Mouse (Mus musculus): ENCODE measurements around the gene Wwox. TPM values are rescaled to one million over a fixed set of nuclear protein-coding genes. Genes with fewer than 3 reads are reported as not detected.
A peak's percentile ranks its signal among the peaks of the same experiment; 100 is the strongest.

Gene Wwox
- polyA plus RNA-seq, 1 experiment = 12.4 TPM

DNA sequence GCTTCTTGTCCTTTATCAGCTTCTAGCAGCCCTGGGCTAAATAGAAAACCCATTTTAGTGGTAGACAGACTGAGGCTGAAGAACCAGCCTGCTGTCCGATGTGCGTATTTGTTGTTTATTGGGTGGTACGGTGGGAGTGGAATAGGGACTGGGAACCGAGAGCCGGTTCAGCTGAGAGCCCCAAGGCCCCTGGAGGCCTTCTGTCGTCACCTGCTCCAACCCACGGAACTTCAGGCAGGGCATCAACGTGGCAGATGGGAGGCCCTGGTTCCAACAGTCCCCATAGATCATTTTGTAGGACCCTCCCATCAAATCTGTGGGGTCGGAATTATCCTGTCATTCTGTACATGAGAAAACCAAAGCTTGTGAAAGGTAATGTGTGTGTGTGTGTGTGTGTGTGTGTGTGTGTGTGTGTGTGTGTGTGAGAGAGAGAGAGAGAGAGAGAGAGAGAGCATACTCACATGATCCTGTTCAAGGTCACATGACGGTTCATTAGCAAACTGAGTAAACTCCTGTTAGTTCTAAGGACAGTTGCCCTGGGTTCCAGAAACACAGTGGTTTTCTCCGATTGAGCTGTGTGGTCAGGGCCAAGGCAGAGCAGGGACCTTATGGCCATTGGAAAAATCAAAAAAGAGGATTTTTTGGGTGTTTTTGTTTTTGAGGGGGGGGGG lies 443.6 kb downstream of the Wwox start:
- H3K27ac ChIP-seq (ENCODE audit: insufficient read depth, low read depth, low read length) = no peak overlapping the region
- H3K4me3 ChIP-seq (ENCODE audit: insufficient read depth, low read length) = no peak overlapping the region
- no peak for TF ChIP-seq CTCF (IDR thresholded peaks at IDR 0.05; ENCODE audit: low read depth, low read length)
- TF ChIP-seq POLR2A (IDR thresholded peaks at IDR 0.05; ENCODE audit: borderline replicate concordance, low read depth, low read length) = no peak
- H3K4me1 ChIP-seq (ENCODE audit: control insufficient read depth, insufficient read depth, low read length) = no peaks in the 10 kb centered on the region

DNA sequence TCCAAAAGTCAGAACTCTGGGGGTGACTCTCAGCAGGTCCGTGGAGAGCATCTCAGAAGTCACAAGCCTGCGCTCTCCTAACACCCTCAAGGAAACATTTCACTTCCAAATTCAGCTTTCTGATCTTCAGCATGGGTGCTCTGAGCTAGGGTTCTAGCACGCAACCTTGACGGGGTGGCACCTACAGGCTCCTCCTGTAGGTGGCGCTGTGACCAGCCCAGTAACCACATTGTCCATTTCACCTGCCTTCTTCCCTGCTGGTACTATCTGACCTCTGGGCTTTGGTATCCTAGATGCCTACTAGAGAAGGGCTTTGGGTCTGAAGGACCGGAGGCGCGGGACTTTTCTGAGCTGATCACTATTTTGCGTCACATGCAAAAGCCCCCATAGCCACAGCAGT lies 444.5 kb downstream of the Wwox start:
- no peak overlapping the region for H3K27ac ChIP-seq (ENCODE audit: insufficient read depth, low read depth, low read length)
- H3K4me3 ChIP-seq (ENCODE audit: insufficient read depth, low read length) = no peak overlapping the region
- TF ChIP-seq POLR2A (IDR thresholded peaks at IDR 0.05; ENCODE audit: borderline replicate concordance, low read depth, low read length) = no peak
- 0 out of 2 replicates have a peak, but pooled peaks have one; percentile 8 for TF ChIP-seq CTCF (IDR thresholded peaks at IDR 0.05; ENCODE audit: low read depth, low read length)
- H3K4me1 ChIP-seq (ENCODE audit: control insufficient read depth, insufficient read depth, low read length) = no peaks in the 10 kb centered on the region

- H3K27ac ChIP-seq (ENCODE audit: insufficient read depth, low read depth, low read length) = no peak overlapping the region
- H3K4me1 ChIP-seq (ENCODE audit: control insufficient read depth, insufficient read depth, low read length) = no peaks in the 10 kb centered on the region
- no peak overlapping the region for H3K4me3 ChIP-seq (ENCODE audit: insufficient read depth, low read length)
- TF ChIP-seq CTCF (IDR thresholded peaks at IDR 0.05; ENCODE audit: low read depth, low read length) = no peak
- TF ChIP-seq POLR2A (IDR thresholded peaks at IDR 0.05; ENCODE audit: borderline replicate concordance, low read depth, low read length) = no peak
These were observed 445.7 kb downstream of the Wwox start for GRCm38 (mm10) chr8:114885026-114885592.

GRCm38 (mm10) chr8:114888388-114888787 lies 448.9 kb downstream of the Wwox start:
- H3K4me1 ChIP-seq (ENCODE audit: control insufficient read depth, insufficient read depth, low read length) = no peaks in the 10 kb centered on the region
- TF ChIP-seq CTCF (IDR thresholded peaks at IDR 0.05; ENCODE audit: low read depth, low read length) (no peak), POLR2A (IDR thresholded peaks at IDR 0.05; ENCODE audit: borderline replicate concordance, low read depth, low read length) (no peak)
- no peak overlapping the region for H3K27ac ChIP-seq (ENCODE audit: insufficient read depth, low read depth, low read length)
- no peak overlapping the region for H3K4me3 ChIP-seq (ENCODE audit: insufficient read depth, low read length)

GRCm38 (mm10) chr8:114889578-114890374 lies 450.3 kb downstream of the Wwox start:
- H3K27ac ChIP-seq (ENCODE audit: insufficient read depth, low read depth, low read length) = no peak overlapping the region

DNA sequence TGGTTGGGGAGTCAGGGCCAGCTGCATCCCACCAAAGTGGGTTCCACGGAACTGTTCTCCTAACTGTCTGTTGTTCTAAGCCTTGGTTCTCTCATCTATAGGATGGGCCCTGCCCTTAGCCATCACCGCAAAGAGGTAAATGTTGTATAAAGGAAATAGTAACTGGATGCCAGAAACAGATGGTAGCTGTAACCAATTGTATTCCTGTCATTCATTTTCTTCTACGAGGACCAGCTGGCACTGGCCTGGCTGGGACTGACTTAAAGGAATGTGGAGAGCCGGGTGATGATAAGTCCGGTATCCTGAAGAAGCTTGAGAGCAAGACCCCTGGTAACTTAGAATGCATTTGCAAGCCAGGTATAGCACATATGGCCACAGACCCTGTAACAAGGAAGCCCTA lies 451.0 kb downstream of the Wwox start:
- Histone ChIP-seq H3K4me1 (ENCODE audit: control insufficient read depth, insufficient read depth, low read length) (no peaks in the 10 kb centered on the region), H3K4me3 (ENCODE audit: insufficient read depth, low read length) (no peak overlapping the region), H3K27ac (ENCODE audit: insufficient read depth, low read depth, low read length) (no peak overlapping the region)
- no peak for TF ChIP-seq POLR2A (IDR thresholded peaks at IDR 0.05; ENCODE audit: borderline replicate concordance, low read depth, low read length)
- no peak for TF ChIP-seq CTCF (IDR thresholded peaks at IDR 0.05; ENCODE audit: low read depth, low read length)

More at GRCm38 (mm10) chr8:114889578-114890374, 450.3 kb downstream of the Wwox start:
- no peak overlapping the region for H3K4me3 ChIP-seq (ENCODE audit: insufficient read depth, low read length)
- TF ChIP-seq CTCF (IDR thresholded peaks at IDR 0.05; ENCODE audit: low read depth, low read length) = no peak
- TF ChIP-seq POLR2A (IDR thresholded peaks at IDR 0.05; ENCODE audit: borderline replicate concordance, low read depth, low read length) = no peak
- H3K4me1 ChIP-seq (ENCODE audit: control insufficient read depth, insufficient read depth, low read length) = no peaks in the 10 kb centered on the region

- no peak overlapping the region for H3K27ac ChIP-seq (ENCODE audit: insufficient read depth, low read depth, low read length)
- no peak for TF ChIP-seq CTCF (IDR thresholded peaks at IDR 0.05; ENCODE audit: low read depth, low read length)
- no peak for TF ChIP-seq POLR2A (IDR thresholded peaks at IDR 0.05; ENCODE audit: borderline replicate concordance, low read depth, low read length)
- H3K4me3 ChIP-seq (ENCODE audit: insufficient read depth, low read length) = no peak overlapping the region
- no peaks in the 10 kb centered on the region for H3K4me1 ChIP-seq (ENCODE audit: control insufficient read depth, insufficient read depth, low read length)
These were observed 451.8 kb downstream of the Wwox start for GRCm38 (mm10) chr8:114891252-114891651.

DNA sequence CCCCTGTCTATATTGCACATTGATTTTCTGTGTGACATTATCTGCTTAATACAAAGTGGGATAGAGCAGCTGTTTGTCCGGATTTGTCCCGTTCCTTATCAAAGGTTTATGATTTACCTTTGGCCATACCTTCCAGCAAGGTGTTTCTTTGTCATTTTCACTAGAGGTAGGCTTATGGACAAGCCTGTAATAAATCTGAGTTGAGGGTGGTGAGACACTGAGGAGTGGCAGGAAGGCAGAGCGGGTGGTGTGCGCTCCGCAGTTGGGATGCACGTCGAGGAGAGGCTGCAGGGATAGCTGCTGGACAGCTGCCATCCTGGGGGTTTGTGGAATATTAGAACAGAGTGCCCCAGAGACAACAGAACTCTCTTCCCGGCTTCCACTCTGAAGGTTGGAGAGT lies 458.0 kb downstream of the Wwox start:
- Histone ChIP-seq H3K4me3 (ENCODE audit: insufficient read depth, low read length) (no peak overlapping the region), H3K4me1 (ENCODE audit: control insufficient read depth, insufficient read depth, low read length) (no peaks in the 10 kb centered on the region), H3K27ac (ENCODE audit: insufficient read depth, low read depth, low read length) (no peak overlapping the region)
- TF ChIP-seq CTCF (IDR thresholded peaks at IDR 0.05; ENCODE audit: low read depth, low read length) (no peak), POLR2A (IDR thresholded peaks at IDR 0.05; ENCODE audit: borderline replicate concordance, low read depth, low read length) (no peak)

GRCm38 (mm10) chr8:114899157-114899556 lies 459.7 kb downstream of the Wwox start:
- Histone ChIP-seq H3K4me1 (ENCODE audit: control insufficient read depth, insufficient read depth, low read length) (no peaks in the 10 kb centered on the region), H3K4me3 (ENCODE audit: insufficient read depth, low read length) (no peak overlapping the region), H3K27ac (ENCODE audit: insufficient read depth, low read depth, low read length) (no peak overlapping the region)
- TF ChIP-seq POLR2A (IDR thresholded peaks at IDR 0.05; ENCODE audit: borderline replicate concordance, low read depth, low read length) (no peak), CTCF (IDR thresholded peaks at IDR 0.05; ENCODE audit: low read depth, low read length) (no peak)

DNA sequence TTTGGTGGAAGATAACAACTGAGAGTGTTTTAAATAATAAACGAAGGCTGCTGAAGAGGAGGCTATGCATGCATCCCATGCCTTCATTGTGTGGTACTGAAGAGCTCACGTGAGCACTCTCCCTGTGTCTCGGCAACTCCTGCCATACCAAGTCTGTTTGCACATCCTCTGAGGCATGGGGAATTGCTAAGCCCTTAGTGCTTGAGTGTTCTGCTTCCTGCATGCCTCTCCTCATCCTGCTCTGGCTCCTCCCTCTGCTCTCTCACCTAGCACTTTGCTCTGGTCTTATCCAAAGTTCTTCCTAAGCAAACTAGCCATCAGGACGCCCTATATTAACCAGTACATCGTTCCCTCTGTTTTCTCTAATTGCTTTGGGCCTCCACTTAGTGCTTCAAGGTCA lies 463.1 kb downstream of the Wwox start:
- no peak overlapping the region for H3K27ac ChIP-seq (ENCODE audit: insufficient read depth, low read depth, low read length)
- no peak for TF ChIP-seq POLR2A (IDR thresholded peaks at IDR 0.05; ENCODE audit: borderline replicate concordance, low read depth, low read length)

More for the DNA sequence above, 463.1 kb downstream of the Wwox start:
- Histone ChIP-seq H3K4me3 (ENCODE audit: insufficient read depth, low read length) (no peak overlapping the region), H3K4me1 (ENCODE audit: control insufficient read depth, insufficient read depth, low read length) (no peaks in the 10 kb centered on the region)
